Mouse (Mus musculus) G1E (cell line): Measurements from ENCODE around the gene Tent2. TPM values are rescaled to one million over a fixed set of nuclear protein-coding genes. Genes with fewer than 3 reads are reported as not detected.

Experiments used
- ATAC-seq: 2 replicates; pipeline ENCODE4 v1.8.0; 2016; ENCODE audit warnings: mild to moderate bottlenecking; ENCODE audit not compliant: insufficient number of reproducible peaks, poor library complexity, low FRiP score, severe bottlenecking; ENCODE audit errors: extremely low read depth
- DNase-seq: peaks from one replicate; pipeline ENCODE4 v3.0.0; 2012; ENCODE audit warnings: low spot score
- H3K27me3 ChIP-seq: 2 replicates; pipeline ENCODE4 v1.6.1; 2012; ENCODE audit warnings: mild to moderate bottlenecking, low read length, inconsistent platforms; ENCODE audit not compliant: insufficient read depth
- H3K36me3 ChIP-seq: replicated peaks from 2 replicates; pipeline ENCODE3; 2012; ENCODE audit warnings: mild to moderate bottlenecking, inconsistent platforms
- H3K4me1 ChIP-seq: 2 replicates; pipeline ENCODE4 v1.6.1; 2012; ENCODE audit warnings: low read depth, low read length, inconsistent platforms, mixed read lengths; ENCODE audit not compliant: insufficient read depth
- H3K4me3 ChIP-seq: 2 replicates; pipeline ENCODE4 v1.5.1; 2012; ENCODE audit warnings: low read depth, mild to moderate bottlenecking, inconsistent platforms, low read length, moderate library complexity, mixed read lengths
- H3K9me3 ChIP-seq: replicated peaks from 2 replicates; pipeline ENCODE4 v1.6.1; 2012; ENCODE audit warnings: inconsistent platforms
- CTCF ChIP-seq: IDR thresholded peaks from 2 replicates; pipeline ENCODE4 v1.5.1; 2012; ENCODE audit warnings: low read depth, low read length, inconsistent platforms, mixed read lengths
- GATA1 ChIP-seq: IDR thresholded peaks from 2 replicates; pipeline ENCODE4 v1.6.1; 2012; ENCODE audit warnings: borderline replicate concordance, low read length, inconsistent platforms, mixed read lengths
- GATA2 ChIP-seq: IDR thresholded peaks from 2 replicates; pipeline ENCODE4 v1.6.1; 2012; ENCODE audit warnings: low read depth, low read length, inconsistent platforms, borderline replicate concordance
- POLR2AphosphoS5 ChIP-seq: IDR thresholded peaks from 2 replicates; pipeline ENCODE4 v1.6.1; 2012; ENCODE audit warnings: low read depth, low read length, inconsistent platforms; ENCODE audit not compliant: insufficient replicate concordance
- TAL1 ChIP-seq: conservative IDR thresholded peaks from 2 replicates; pipeline ENCODE4 v1.6.1; 2012; ENCODE audit warnings: low read depth, low read length, inconsistent platforms, mixed read lengths
- polyA plus RNA-seq: library from polyadenylated mRNA; stranded (reverse); fragments of >175 nt; gene quantifications from 2 replicates; pipeline ENCODE4 v1.2.3, GENCODE M21; 2012
- total RNA-seq, 2 experiments: library from RNA; stranded (forward) in 1 of 2; stranded (reverse) in 1 of 2; fragments of 200-1000 nt in 1 of 2; fragments of >200 nt in 1 of 2; fragmentation: Nextera tagmentation in 1 of 2; gene quantifications; 2 replicates each; pipeline ENCODE4 v1.2.3; 2014 to 2017

Gene Tent2
- total and polyA plus RNA-seq, 3 experiments, result 33.5 to 192 (median 54.6) TPM

DNA sequence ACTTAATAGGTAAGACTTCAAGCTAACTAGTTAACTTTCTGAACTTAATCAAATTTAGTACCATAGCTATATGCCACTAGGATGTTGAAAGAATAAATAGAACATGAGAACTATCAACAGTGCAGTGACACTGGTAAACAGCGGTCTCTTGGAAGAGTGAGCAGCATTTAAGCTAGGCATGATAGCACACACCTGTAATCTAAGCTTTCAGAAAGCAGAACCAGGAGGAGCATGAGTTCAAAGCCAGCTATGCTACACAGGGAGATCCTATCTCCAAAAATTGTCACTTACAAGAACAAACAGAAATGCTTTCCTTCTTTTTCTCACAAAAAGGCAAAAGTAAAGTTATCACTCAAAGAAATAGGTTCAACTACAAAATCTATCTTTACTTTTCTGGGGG lies 11.8 kb downstream of the Tent2 start:
- no peak overlapping the region for H3K4me3 ChIP-seq
- TF ChIP-seq GATA2, result no peak
- no peak for TF ChIP-seq TAL1
- no peak for TF ChIP-seq CTCF
- no peak for TF ChIP-seq POLR2AphosphoS5
- no peak for TF ChIP-seq GATA1
- DNase-seq, result no peak
- H3K27me3 ChIP-seq, result no peaks in the 10 kb centered on the region
- no peaks in the 10 kb centered on the region for H3K4me1 ChIP-seq
- peaks cover 54% of the 10 kb centered on the region for H3K36me3 ChIP-seq
- ATAC-seq, result no peak
- H3K9me3 ChIP-seq, result no peaks in the 10 kb centered on the region

DNA sequence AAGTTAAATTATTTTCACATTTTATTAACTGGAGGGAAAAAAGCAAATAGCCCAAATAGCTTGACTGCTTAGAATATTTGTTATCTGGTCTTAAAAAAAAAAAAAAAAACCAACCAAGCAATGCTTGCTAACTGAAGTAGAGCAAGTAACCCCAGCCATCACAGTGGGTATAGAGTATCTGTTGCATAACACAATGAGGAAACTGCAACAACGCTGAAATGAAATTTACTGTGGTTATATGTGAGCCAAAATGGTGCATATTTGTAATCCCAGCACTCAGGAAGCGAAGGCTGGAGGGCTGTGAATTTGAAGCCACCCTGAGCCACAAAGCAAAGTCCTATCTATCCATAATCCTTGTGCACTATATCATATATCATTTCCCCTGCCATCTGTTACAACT lies 12.7 kb downstream of the Tent2 start:
- no peak for TF ChIP-seq GATA1
- no peaks in the 10 kb centered on the region for H3K27me3 ChIP-seq
- DNase-seq (no peak), ATAC-seq (no peak)
- no peaks in the 10 kb centered on the region for H3K4me1 ChIP-seq
- H3K9me3 ChIP-seq, result no peaks in the 10 kb centered on the region
- no peak overlapping the region for H3K4me3 ChIP-seq
- H3K36me3 ChIP-seq, result peaks cover 53% of the 10 kb centered on the region

- no peak for ATAC-seq
- no peaks in the 10 kb centered on the region for H3K27me3 ChIP-seq
Measured at GRCm38 (mm10) chr13:93177571-93177970, 14.6 kb downstream of the Tent2 start.

DNA sequence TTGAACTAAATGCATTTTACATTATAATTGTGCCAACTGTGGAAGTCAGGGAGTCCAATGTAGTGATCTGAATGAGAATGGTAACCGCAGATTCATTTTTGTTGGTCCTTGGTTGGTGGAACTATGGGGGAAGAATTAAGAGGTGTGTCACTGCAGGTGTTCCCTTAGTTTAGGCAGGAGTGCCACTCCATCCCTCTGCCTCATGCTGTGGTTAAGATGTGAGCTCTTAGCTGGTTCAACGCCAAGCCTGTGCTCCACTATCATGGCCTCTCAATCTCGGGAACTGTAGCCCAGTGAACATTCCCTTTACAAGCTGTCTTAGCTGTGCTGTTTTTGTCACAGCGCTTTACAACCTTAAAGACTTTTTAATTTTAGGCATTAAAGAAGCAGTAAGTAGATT lies 28.9 kb downstream of the Tent2 start:
- Histone ChIP-seq H3K9me3 (no peaks in the 10 kb centered on the region), H3K4me3 (no peak overlapping the region), H3K27me3 (no peaks in the 10 kb centered on the region), H3K36me3 (peaks cover 51% of the 10 kb centered on the region), H3K4me1 (no peaks in the 10 kb centered on the region; the same call in 1 of the 2 replicates)
- ATAC-seq (no peak), DNase-seq (no peak)
- no peak for TF ChIP-seq GATA2
- TF ChIP-seq POLR2AphosphoS5, result no peak
- TF ChIP-seq TAL1, result no peak
- TF ChIP-seq GATA1, result no peak
- no peak for TF ChIP-seq CTCF

More at GRCm38 (mm10) chr13:93177571-93177970, 14.6 kb downstream of the Tent2 start:
- Histone ChIP-seq H3K4me3 (no peak overlapping the region), H3K4me1 (no peaks in the 10 kb centered on the region), H3K36me3 (peaks cover 49% of the 10 kb centered on the region), H3K9me3 (no peaks in the 10 kb centered on the region)
- DNase-seq, result no peak
- TF ChIP-seq TAL1 (no peak), GATA2 (no peak), CTCF (no peak), POLR2AphosphoS5 (no peak)

DNA sequence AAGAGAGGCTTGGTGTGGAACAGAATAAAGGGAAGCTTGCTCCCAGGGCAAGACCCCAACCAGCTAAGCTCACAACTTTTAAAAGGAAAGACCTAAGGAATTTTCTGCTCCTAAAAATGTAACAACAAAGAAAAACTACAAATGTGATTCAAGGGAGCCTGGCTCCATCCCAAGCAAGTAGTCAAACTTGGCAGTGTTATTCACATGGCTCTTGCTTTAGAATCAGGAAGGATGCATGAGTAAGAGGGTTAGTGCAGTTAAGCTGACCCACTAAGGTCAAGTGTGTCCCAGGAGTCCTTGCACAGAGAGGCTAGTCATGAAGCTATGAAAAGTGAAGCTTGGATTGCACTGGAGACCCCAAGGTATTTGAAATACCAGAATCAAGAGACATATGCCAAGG lies 29.7 kb downstream of the Tent2 start:
- Histone ChIP-seq H3K36me3 (peaks cover 51% of the 10 kb centered on the region), H3K4me3 (no peak overlapping the region), H3K9me3 (no peaks in the 10 kb centered on the region), H3K27me3 (no peaks in the 10 kb centered on the region), H3K4me1 (no peaks in the 10 kb centered on the region; the same call in 1 of the 2 replicates)
- TF ChIP-seq GATA2 (no peak), POLR2AphosphoS5 (no peak), TAL1 (no peak)
- ATAC-seq, result no peak
- DNase-seq, result no peak

DNA sequence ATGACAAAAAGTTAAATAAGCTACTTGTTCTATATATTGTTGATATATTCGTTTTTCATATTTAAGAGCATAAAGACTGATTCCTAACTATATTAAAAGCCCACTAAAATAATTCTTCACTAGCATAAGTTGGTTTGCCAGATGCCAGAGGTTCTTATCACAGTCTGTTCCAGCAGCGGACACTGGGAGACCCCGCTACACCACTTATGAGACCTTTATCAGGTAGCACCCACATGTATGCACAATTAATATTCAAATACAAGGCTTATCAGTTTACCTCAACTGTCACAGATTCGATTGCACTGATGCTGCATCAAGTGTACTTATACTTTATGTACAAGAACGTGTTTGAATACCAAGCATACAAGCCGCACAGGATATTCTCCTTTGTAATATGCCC lies 33.9 kb downstream of the Tent2 start:
- H3K9me3 ChIP-seq, result no peaks in the 10 kb centered on the region
- no peak overlapping the region for H3K4me3 ChIP-seq
- TF ChIP-seq GATA2, result no peak
- no peak for TF ChIP-seq CTCF
- no peak for TF ChIP-seq GATA1
- TF ChIP-seq TAL1, result no peak
- no peak for TF ChIP-seq POLR2AphosphoS5
- H3K36me3 ChIP-seq, result peaks cover 55% of the 10 kb centered on the region
- no peaks in the 10 kb centered on the region for H3K4me1 ChIP-seq
- no peaks in the 10 kb centered on the region for H3K27me3 ChIP-seq
- DNase-seq (no peak), ATAC-seq (no peak)

- TF ChIP-seq GATA2 (no peak), POLR2AphosphoS5 (no peak), TAL1 (no peak), GATA1 (no peak), CTCF (no peak)
- H3K4me1 ChIP-seq, result no peaks in the 10 kb centered on the region
- no peak for ATAC-seq
- H3K4me3 ChIP-seq, result no peak overlapping the region
- no peaks in the 10 kb centered on the region for H3K27me3 ChIP-seq
- peaks cover 67% of the 10 kb centered on the region for H3K36me3 ChIP-seq
- no peaks in the 10 kb centered on the region for H3K9me3 ChIP-seq
- DNase-seq, result no peak
Measured at GRCm38 (mm10) chr13:93153280-93153679, 38.9 kb downstream of the Tent2 start.
